Mouse (Mus musculus) kidney, adult 9 months (tissue): ENCODE data around the gene Poldip2.

ENCODE experiments used
- DNase-seq: peaks from one replicate; pipeline ENCODE4 v3.0.0; 2022

Poldip2 gene

GRCm38 (mm10) chr11:78547718-78548460, 35.9 kb downstream of the Poldip2 start:
- DNase-seq, result no peak

- DNase-seq, result no peak
Measured at GRCm38 (mm10) chr11:78549491-78549987, 37.5 kb downstream of the Poldip2 start.

DNA sequence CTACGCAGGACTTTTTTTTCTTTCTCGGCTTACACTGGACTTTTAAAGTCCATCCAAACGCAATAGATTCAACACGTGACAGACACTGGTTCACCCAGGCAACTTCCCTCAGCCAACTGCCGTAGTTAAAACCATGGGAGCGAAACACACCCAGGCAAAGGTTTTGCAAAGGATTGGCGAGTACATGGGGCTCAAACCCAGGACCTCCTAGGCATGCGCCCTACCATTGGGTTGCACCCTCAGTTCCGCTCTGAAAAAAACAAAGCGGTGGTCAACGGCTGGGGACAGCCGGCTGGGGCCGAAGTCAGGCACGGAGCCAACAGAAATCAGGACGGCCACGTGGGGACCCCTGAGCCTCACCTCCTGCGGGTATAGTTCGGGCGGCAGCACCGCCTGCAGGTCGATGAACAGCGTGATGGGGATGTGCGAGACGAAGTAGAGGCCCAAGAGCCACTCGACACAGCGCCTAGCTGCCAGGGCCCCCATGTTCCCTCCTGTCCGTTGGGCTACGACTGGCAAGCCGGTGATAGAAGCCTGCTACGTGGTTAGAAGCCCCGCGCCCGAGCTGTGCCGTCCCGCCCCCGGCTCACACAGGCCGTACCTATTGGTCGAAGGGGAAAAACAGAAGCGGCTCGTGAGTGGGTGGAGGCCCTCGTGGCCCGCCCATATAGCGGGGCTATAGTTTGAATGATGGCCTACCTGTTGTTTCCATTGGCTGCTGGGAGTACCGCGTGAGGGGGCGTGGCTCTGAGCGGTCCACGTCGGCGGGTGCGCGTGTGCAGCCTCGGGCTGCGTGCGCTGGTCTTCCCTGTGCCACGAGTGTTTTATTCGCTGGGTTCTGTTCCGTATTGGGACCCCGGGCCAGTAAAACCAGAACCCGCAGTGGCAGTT, 38.4 kb downstream of the Poldip2 start, which contains the start of gene Tmem97:
Gene Tmem97, minus strand, starts transcription at position 610 of the 891 bp plus-strand sequence.
- DNase-seq, result peak; percentile 98

GRCm38 (mm10) chr11:78551059-78551398, 39.0 kb downstream of the Poldip2 start:
- DNase-seq, result no peak

- peak; percentile 23 for DNase-seq
Measured at GRCm38 (mm10) chr11:78555623-78556022, 43.6 kb downstream of the Poldip2 start.

DNA sequence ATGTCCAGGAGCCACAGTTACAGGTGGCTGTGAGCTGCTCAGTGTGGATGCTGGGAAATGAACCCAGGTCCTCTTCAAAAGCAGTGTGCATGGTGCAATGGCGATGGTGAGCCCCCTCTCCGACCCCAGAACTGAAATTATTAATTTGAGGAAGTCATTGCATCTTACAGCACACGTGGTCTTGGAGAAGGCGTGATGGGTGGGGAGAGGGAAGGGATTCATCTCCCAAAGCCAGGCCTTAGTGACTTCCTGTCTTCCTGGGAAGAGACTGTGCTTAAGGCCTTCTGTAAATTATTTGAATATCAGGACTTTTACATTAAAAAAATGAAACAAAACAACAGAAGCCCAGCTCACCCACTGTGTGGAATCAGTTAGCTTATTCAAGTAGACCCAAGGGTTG, 44.1 kb downstream of the Poldip2 start:
- no peak for DNase-seq

DNA sequence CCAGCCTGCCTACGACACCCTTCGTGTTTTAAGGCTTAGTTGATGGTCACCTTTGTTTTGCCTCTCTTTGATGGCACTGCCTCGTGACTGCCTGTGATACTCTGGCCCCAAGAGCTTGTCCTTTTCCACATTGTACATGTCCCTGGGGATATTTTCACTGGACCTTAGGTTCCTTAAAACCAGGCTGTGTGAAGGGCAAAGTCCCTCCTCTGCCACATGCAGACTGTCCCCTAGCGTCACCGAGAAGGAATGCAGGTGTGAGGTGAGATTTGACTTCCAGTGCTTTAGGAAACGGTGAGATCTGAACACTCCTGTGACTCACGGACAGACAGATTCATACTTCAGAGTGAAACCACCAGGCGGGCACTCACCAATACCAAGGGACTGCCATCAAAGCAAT, 45.2 kb downstream of the Poldip2 start:
- peak; percentile 76 for DNase-seq

GRCm38 (mm10) chr11:78560447-78560846, 48.5 kb downstream of the Poldip2 start:
- peak; percentile 87 for DNase-seq

- DNase-seq, result peak; percentile 74
Measured at GRCm38 (mm10) chr11:78566775-78567174, 54.8 kb downstream of the Poldip2 start.

DNA sequence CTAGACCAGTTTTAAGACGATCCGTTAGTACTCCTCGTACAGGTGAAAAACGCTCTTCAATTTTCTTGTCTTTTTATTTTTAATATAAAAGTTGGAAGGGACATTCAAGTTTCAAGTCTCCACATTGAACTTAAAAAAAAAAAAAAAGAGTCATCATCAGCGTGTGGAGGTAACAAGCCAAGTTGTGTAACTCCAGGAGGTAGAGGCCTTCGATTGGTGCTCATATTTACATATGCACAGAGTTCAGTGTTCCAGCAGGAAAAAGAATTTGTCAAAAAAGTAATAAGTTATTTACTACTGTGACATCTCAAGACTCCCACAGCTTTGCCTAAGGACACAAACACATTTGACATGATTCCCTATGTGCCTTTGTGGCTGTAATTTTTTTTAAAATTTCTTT, 55.6 kb downstream of the Poldip2 start:
- no peak for DNase-seq

GRCm38 (mm10) chr11:78568827-78569226, 56.8 kb downstream of the Poldip2 start:
- DNase-seq, result no peak

GRCm38 (mm10) chr11:78569806-78570205, 57.8 kb downstream of the Poldip2 start:
- DNase-seq, result no peak

DNA sequence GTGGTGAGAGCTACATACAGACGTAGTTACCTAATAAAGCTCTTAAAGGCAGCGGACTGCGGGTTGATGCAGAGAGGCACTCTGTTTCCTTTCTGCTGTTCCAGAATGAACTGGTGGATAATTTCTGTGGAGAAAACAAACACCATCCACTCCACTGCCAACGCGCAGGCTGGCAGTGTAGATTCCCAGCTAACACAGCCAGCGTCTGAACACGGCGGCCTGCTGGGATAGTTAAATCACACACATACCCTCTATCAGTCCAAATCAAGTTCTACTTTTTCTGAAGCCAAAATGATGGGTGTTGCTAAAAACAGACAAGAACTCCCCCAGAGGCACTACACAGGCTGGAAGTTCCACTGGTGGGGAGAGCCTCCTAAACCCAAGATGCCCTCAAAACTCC, 59.4 kb downstream of the Poldip2 start:
- DNase-seq, result no peak

DNA sequence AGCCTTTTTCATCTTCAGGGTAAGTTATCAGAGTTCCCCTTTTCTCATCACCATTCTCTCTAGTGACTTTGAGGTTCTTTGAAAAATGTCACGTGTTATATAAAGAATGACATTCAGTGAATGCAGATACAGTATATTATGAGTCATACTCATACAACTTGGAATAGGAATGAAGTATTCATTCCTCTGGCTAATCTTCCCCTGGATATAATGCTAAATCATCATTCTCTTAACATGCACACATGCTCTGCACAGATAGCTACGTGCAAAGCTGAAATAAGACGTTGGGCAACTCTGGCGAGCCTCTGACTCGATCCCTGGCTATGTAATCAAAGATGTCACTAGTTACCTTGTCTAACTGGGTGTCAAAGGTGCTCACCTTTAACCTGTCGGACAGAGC, 59.9 kb downstream of the Poldip2 start:
- no peak for DNase-seq
